Mouse (Mus musculus) midbrain, embryonic 10.5 days (tissue): ENCODE measurements around the gene Tmem212. TPM values are rescaled to one million over a fixed set of nuclear protein-coding genes. Genes with fewer than 3 reads are reported as not detected.

Experiments used
- DNase-seq: peaks from one replicate; pipeline ENCODE4 v3.0.0-alpha.2; 2017; ENCODE audit warnings: low spot score
- H3K27ac ChIP-seq: fragments of 300-500 bp; sonication (generic); replicated peaks from 2 replicates; pipeline ENCODE4 v1.5.1; 2016; ENCODE audit warnings: mild to moderate bottlenecking
- H3K27me3 ChIP-seq: fragments of 300-500 bp; sonication (generic); 2 replicates; pipeline ENCODE4 v1.6.1; 2016; ENCODE audit warnings: low read depth, mild to moderate bottlenecking; ENCODE audit not compliant: poor library complexity, severe bottlenecking
- H3K36me3 ChIP-seq: fragments of 300-500 bp; sonication (generic); 2 replicates; pipeline ENCODE4 v1.6.1; 2016; ENCODE audit warnings: mild to moderate bottlenecking, moderate library complexity
- H3K4me1 ChIP-seq: fragments of 300-500 bp; sonication (generic); 2 replicates; pipeline ENCODE4 v1.6.1; 2016
- H3K4me3 ChIP-seq: fragments of 300-500 bp; sonication (generic); 2 replicates; pipeline ENCODE4 v1.5.1; 2016; ENCODE audit warnings: mild to moderate bottlenecking, moderate library complexity
- H3K9me3 ChIP-seq: fragments of 300-500 bp; sonication (generic); replicated peaks from 2 replicates; pipeline ENCODE4 v1.6.1; 2016; ENCODE audit warnings: mild to moderate bottlenecking
- WGBS: fragments of 180-500 bp; shearing (Covaris S2); methylation state at CpG from one replicate; pipeline ENCODE4 v1.1.7; 2016; 5-methylcytosine and 5-hydroxymethylcytosine counted together
- polyA plus RNA-seq: library from polyadenylated mRNA; unstranded; fragments of >200 nt; fragmentation: Nextera tagmentation; extraction: Ambion mirVana; gene quantifications from 2 replicates; pipeline ENCODE4 v1.2.1, GENCODE M21; 2016

Gene Tmem212
- polyA plus RNA-seq, 1 experiment from 2014 or later: not detected

- H3K27me3 ChIP-seq: no peaks in the 10 kb centered on the region
- H3K9me3 ChIP-seq: no peaks in the 10 kb centered on the region
- no peaks in the 10 kb centered on the region for H3K36me3 ChIP-seq
- H3K4me1 ChIP-seq: no peaks in the 10 kb centered on the region
- 89% methylated on average over 4 of the region's 4 CpGs for WGBS
- H3K27ac ChIP-seq: no peak overlapping the region
- DNase-seq: no peak
- H3K4me3 ChIP-seq: no peak overlapping the region
Observed at GRCm38 (mm10) chr3:27825985-27826384, 70.2 kb downstream of the Tmem212 start.

Other genes starting within 250 kb of the Tmem212 start
- gene Fndc3b, start 185.1 kb downstream of the Tmem212 start, polyA plus RNA-seq: 11.3 and 11.4 TPM in 2 replicates
- gene Pld1, start 42.3 kb upstream of the Tmem212 start, polyA plus RNA-seq: 2.2 and 3.2 TPM in 2 replicates